ENCODE assay signal across 13 mouse cellular contexts in the genomic region with DNA sequence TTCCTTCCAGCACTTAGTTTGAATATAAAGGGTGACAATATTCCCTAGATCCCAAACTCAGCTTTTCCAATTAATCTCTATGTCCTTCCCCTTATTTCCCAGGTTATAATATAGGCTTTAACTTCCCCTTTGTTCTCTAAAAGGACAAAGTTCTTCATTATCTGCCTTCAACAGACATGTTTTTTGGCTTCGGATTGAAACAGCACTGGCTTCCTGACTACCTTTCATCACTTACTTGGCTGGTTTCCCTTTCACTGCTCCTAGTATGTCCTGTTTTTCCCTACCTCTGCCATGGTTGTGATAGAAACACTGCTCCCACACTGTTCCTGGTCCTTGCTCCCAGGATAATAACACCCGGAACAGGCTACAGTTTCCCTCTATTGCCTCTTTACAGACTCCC.
"Had no signal": no experiment of that assay in that cellular context is flagged by ENCODE, and none has a peak within 500 bp of the region (broad histone marks: within the 10 kb centered on the region; RNA-seq: fewer than 3 reads in every experiment).

No protein-coding gene starts in this region.

- ATAC-seq: liver, embryonic 12.5 days; midbrain, embryonic 15.5 days had no signal

- H3K4me2 ChIP-seq: limb, embryonic 15.5 days; liver, embryonic 12.5 days; lung, embryonic 14.5 days; midbrain, embryonic 11.5 days; midbrain, embryonic 15.5 days; neural tube, embryonic 12.5 days had no signal

- H3K27me3 ChIP-seq: limb, embryonic 15.5 days; liver, embryonic 12.5 days; megakaryocyte, embryonic 14.5 days; midbrain, embryonic 15.5 days; neural tube, embryonic 12.5 days had no signal

- H3K9ac ChIP-seq: limb, embryonic 15.5 days; liver, embryonic 12.5 days; lung, embryonic 14.5 days; midbrain, embryonic 15.5 days; neural tube, embryonic 12.5 days had no signal

- H3K9me3 ChIP-seq: limb, embryonic 15.5 days; liver, embryonic 12.5 days; megakaryocyte, embryonic 14.5 days; midbrain, embryonic 15.5 days; neural tube, embryonic 12.5 days had no signal

- DNase-seq: kidney, postnatal 10 days; lung, embryonic 14.5 days; lung, postnatal 10 days; lung, postnatal 4 days; thymus, postnatal 4 days had no signal

- H3K4me1 ChIP-seq: limb, embryonic 15.5 days; liver, embryonic 12.5 days; megakaryocyte, embryonic 14.5 days; midbrain, embryonic 15.5 days; neural tube, embryonic 12.5 days had no signal

- H3K27ac ChIP-seq: left cerebral cortex, adult 2 months; limb, embryonic 15.5 days; liver, embryonic 12.5 days; midbrain, embryonic 15.5 days; neural tube, embryonic 12.5 days; stomach, postnatal 0 days had no signal

- H3K4me3 ChIP-seq: left cerebral cortex, adult 2 months; limb, embryonic 15.5 days; liver, embryonic 12.5 days; megakaryocyte, embryonic 14.5 days; midbrain, embryonic 15.5 days; neural tube, embryonic 12.5 days had no signal

- H3K36me3 ChIP-seq: limb, embryonic 15.5 days; liver, embryonic 12.5 days; midbrain, embryonic 15.5 days; neural tube, embryonic 12.5 days had no signal
